Mouse (Mus musculus) limb, embryonic 14.5 days (tissue): ENCODE data around the gene Tiam2. TPM values are rescaled to one million over a fixed set of nuclear protein-coding genes. Genes with fewer than 3 reads are reported as not detected.
A peak's percentile ranks its signal among the peaks of the same experiment; 100 is the strongest.

ENCODE experiments used
- ATAC-seq: fragments of 200-750 bp; cut with Nextera tagmentation; 2 replicates; pipeline ENCODE4 v1.8.0; 2017; ENCODE audit warnings: low read depth, moderate number of reproducible peaks, moderate TSS enrichment; ENCODE audit not compliant: low FRiP score
- DNase-seq: peaks from one replicate; pipeline ENCODE4 v3.0.0-alpha.2; 2015; ENCODE audit warnings: low spot score
- H3K27ac ChIP-seq: fragments of 300-500 bp; sonication (generic); replicated peaks from 2 replicates; pipeline ENCODE4 v1.5.1; 2014; ENCODE audit warnings: low read depth, mild to moderate bottlenecking, low read length, moderate library complexity, mixed read lengths
- H3K27me3 ChIP-seq: fragments of 300-500 bp; sonication (generic); 2 replicates; pipeline ENCODE4 v1.6.1; 2014; ENCODE audit warnings: low read length, mixed read lengths; ENCODE audit not compliant: control insufficient read depth, insufficient read depth
- H3K36me3 ChIP-seq: fragments of 300-500 bp; sonication (generic); 2 replicates; pipeline ENCODE4 v1.6.1; 2014; ENCODE audit warnings: mild to moderate bottlenecking, low read length, moderate library complexity, mixed read lengths; ENCODE audit not compliant: control insufficient read depth, insufficient read depth
- H3K4me1 ChIP-seq: fragments of 300-500 bp; sonication (generic); 2 replicates; pipeline ENCODE4 v1.6.1; 2014; ENCODE audit warnings: antibody characterized with exemption, low read length, mixed read lengths; ENCODE audit not compliant: control insufficient read depth, insufficient read depth
- H3K4me2 ChIP-seq: fragments of 300-500 bp; sonication (generic); replicated peaks from 2 replicates; pipeline ENCODE4 v1.6.1; 2014; ENCODE audit warnings: low read depth, mild to moderate bottlenecking, low read length, moderate library complexity; ENCODE audit not compliant: severe bottlenecking
- H3K4me3 ChIP-seq: fragments of 300-500 bp; sonication (generic); replicated peaks from 2 replicates; pipeline ENCODE4 v1.5.1; 2014; ENCODE audit warnings: low read length
- H3K9ac ChIP-seq: fragments of 300-500 bp; sonication (generic); 2 replicates; pipeline ENCODE4 v1.6.1; 2014; ENCODE audit warnings: mild to moderate bottlenecking, low read depth, low read length, moderate library complexity; ENCODE audit not compliant: severe bottlenecking
- H3K9me3 ChIP-seq: fragments of 300-500 bp; sonication (generic); 2 replicates; pipeline ENCODE4 v1.6.1; 2016; ENCODE audit warnings: low read length; ENCODE audit not compliant: control insufficient read depth
- POLR2A ChIP-seq: fragments of 200-500 bp; IDR thresholded peaks from 2 replicates; pipeline ENCODE4 v1.8.0; 2012; ENCODE audit warnings: inconsistent platforms, mild to moderate bottlenecking, moderate library complexity, borderline replicate concordance; ENCODE audit not compliant: insufficient read depth, insufficient read length; ENCODE audit errors: extremely low read depth
- WGBS: fragments of 180-500 bp; shearing (Covaris S2); extraction: QIAGEN DNeasy Blood & Tissue Kit; methylation state at CpG from one replicate; pipeline ENCODE4 v1.1.7; 2014; 5-methylcytosine and 5-hydroxymethylcytosine counted together
- polyA plus RNA-seq, 2 experiments: library from polyadenylated mRNA; depleted of rRNA in 1 of 2; stranded (reverse) in 1 of 2; unstranded in 1 of 2; fragments of >200 nt; fragmentation: Nextera tagmentation in 1 of 2; extraction: Ambion mirVana in 1 of 2; gene quantifications; 2 replicates each; pipeline versions ENCODE4 v1.2.1 to v1.2.3; 2012 to 2014

The Tiam2 gene
- polyA plus RNA-seq, 2 experiments: 21.1 to 25.9 TPM

GRCm38 (mm10) chr17:3288341-3288740, 38.0 kb upstream of the Tiam2 start:
- no peak overlapping the region for H3K4me2 ChIP-seq
- TF ChIP-seq POLR2A: no peak
- no peak overlapping the region for H3K27ac ChIP-seq
- H3K27me3 ChIP-seq: no peaks in the 10 kb centered on the region
- no peak overlapping the region for H3K9ac ChIP-seq
- H3K9me3 ChIP-seq: no peaks in the 10 kb centered on the region
- H3K4me1 ChIP-seq: peaks cover 21% of the 10 kb centered on the region
- H3K36me3 ChIP-seq: peaks cover 10% of the 10 kb centered on the region; the same call in 1 of the 2 replicates
- 23% methylated on average over 6 of the region's 6 CpGs for WGBS
- no peak overlapping the region for H3K4me3 ChIP-seq
- ATAC-seq: no peak
- peak; percentile 36 for DNase-seq

GRCm38 (mm10) chr17:3295097-3295496, 31.3 kb upstream of the Tiam2 start:
- DNase-seq: no peak
- H3K4me3 ChIP-seq: no peak overlapping the region
- no peak for TF ChIP-seq POLR2A
- no peaks in the 10 kb centered on the region for H3K9me3 ChIP-seq
- H3K27me3 ChIP-seq: no peaks in the 10 kb centered on the region
- peaks cover 10% of the 10 kb centered on the region; the same call in 1 of the 2 replicates for H3K36me3 ChIP-seq
- H3K4me2 ChIP-seq: no peak overlapping the region
- H3K9ac ChIP-seq: no peak overlapping the region; the same call in 1 of the 2 replicates
- no peak for ATAC-seq
- no peak overlapping the region for H3K27ac ChIP-seq
- WGBS: 13% methylated on average over 2 of the region's 2 CpGs
- peaks cover 8% of the 10 kb centered on the region; the same call in 1 of the 2 replicates for H3K4me1 ChIP-seq

DNA sequence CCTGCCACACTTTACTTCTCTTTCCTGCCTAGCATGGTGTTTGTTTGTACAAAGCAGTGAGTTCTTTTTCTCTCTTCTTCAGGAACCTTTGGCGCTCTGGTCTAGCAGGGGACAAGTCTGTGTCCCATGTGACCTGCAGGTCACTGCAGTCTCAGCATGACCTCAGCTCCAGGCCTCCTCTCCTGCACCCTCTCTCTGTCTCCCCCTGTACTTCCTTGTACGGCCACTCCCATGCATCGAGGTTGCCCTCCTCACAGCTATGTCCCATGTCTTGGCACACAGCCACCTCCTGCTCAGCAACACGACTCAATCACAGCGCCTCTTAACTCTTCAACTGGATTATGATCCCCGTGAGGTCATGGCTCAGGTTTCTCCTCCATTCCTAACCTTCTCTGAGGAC, 26.9 kb upstream of the Tiam2 start:
- Histone ChIP-seq H3K27ac (no peak overlapping the region), H3K27me3 (no peaks in the 10 kb centered on the region), H3K9ac (no peak overlapping the region), H3K4me1 (peaks cover 8% of the 10 kb centered on the region; the same call in 1 of the 2 replicates), H3K4me3 (no peak overlapping the region), H3K9me3 (no peaks in the 10 kb centered on the region), H3K4me2 (no peak overlapping the region), H3K36me3 (no peaks in the 10 kb centered on the region)
- no peak for TF ChIP-seq POLR2A
- DNase-seq (no peak), ATAC-seq (no peak)
- 50% methylated on average over 6 of the region's 6 CpGs for WGBS

DNA sequence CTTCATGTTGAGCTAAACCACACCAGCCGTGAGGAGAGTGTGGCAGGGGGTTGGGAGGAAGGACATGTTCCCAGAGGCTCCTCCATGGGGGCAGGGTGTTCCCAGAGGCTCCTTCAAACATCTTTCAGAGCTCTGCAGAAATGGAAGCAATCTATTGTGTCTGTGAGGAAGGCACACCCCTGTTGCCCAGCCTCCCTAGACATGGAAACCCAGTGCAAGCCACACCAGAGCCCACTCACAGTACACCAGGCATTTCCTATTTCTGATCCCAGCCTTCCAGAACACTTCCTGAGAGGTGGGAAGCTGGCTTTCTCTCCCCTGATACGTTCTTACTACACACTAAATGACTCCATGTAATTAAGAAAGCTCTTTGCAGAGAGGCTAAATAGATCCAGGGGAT, 20.4 kb upstream of the Tiam2 start:
- no peaks in the 10 kb centered on the region for H3K36me3 ChIP-seq
- H3K4me2 ChIP-seq: no peak overlapping the region
- no peak overlapping the region for H3K9ac ChIP-seq
- H3K9me3 ChIP-seq: no peaks in the 10 kb centered on the region
- H3K4me3 ChIP-seq: no peak overlapping the region
- no peak overlapping the region for H3K27ac ChIP-seq
- DNase-seq: no peak
- peaks cover 7% of the 10 kb centered on the region for H3K4me1 ChIP-seq
- no peak for ATAC-seq
- WGBS: 26% methylated on average over 2 of the region's 2 CpGs
- TF ChIP-seq POLR2A: no peak
- no peaks in the 10 kb centered on the region for H3K27me3 ChIP-seq

DNA sequence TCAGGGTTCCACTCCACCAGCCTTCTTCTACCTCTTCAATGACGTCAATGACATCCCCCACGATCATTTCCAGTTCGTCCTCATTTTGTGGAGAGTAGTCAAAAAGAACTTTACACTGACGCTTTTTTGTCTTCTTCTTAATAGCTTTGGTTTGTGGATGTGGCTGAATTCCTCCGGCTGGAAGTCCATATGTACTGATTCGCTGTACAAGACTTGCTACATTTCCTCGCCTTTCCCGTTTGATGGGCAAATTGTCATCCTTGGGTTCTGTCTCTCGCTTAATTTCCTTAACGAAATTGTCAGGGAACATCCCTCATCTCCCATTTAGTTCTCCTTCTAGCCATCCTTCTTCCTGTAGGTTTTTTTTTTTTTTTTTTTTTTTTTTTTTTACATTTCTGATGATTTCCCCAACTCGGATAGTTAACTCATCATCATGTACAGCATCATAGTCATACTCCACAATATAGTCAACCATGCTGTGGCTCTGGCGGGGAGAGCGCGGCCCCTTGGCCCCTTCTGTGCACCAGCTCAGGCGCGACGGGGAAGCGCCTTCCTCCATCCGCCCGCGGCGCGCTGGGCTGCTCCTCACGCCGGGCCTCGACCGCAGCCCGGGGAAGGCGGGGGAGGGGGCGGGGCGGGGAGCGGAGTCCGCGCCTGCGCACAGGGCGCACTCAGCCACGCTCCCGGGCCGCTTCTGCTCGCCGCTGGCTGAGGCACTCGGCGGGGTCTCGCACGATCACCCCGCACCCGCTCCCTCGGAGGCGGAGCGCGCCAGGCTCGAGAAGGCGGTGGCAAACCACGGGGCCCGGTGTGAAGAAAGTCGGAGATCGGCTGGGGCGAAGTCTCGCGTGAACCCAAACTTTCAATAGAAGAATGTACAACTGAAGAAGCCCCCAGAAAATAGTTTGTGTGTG, 12.4 kb upstream of the Tiam2 start:
- H3K9ac ChIP-seq: peak overlapping the region; percentile 50
- no peaks in the 10 kb centered on the region for H3K27me3 ChIP-seq
- H3K4me2 ChIP-seq: peak overlapping the region; percentile 41
- peak overlapping the region; percentile 72 for H3K27ac ChIP-seq
- no peaks in the 10 kb centered on the region for H3K9me3 ChIP-seq
- TF ChIP-seq POLR2A: 0 out of 2 replicates have a peak, but pooled peaks have one; percentile 46
- ATAC-seq (peak; percentile 96), DNase-seq (peak; percentile 84)
- peak overlapping the region; percentile 24 for H3K4me3 ChIP-seq
- WGBS: 7% methylated on average over 60 of the region's 60 CpGs
- H3K36me3 ChIP-seq: no peaks in the 10 kb centered on the region
- H3K4me1 ChIP-seq: no peaks in the 10 kb centered on the region
